28 mouse cellular contexts compared by ENCODE assay signal in genomic region chr12:108050996-108051395, GRCm38 (mm10). TPM values are rescaled to one million over a fixed set of nuclear protein-coding genes. Genes with fewer than 3 reads are reported as not detected.
A peak's percentile ranks its signal among the peaks of the same experiment; 100 is the strongest.
DNase-seq lines count a peak whose midpoint lies in the region; ATAC-seq and TF ChIP-seq lines count a peak whose summit lies in the region.
"Had no signal": no experiment of that assay in that cellular context is flagged by ENCODE, and none has a peak within 500 bp of the region (broad histone marks: within the 10 kb centered on the region; RNA-seq: fewer than 3 reads in every experiment).

No protein-coding gene starts in this region.

- 42% methylated on average over 7 of the region's 7 CpGs for WGBS in stomach, embryonic 14.5 days
- 38% methylated on average over 7 of the region's 7 CpGs for WGBS in stomach, postnatal 0 days
- WGBS in embryonic facial prominence, embryonic 11.5 days = 46% methylated on average over 7 of the region's 7 CpGs

- H3K36me3 ChIP-seq in stomach, embryonic 14.5 days (ENCODE audit: control insufficient read depth, insufficient read depth, low read length) = no peaks in the 10 kb centered on the region
- no peaks in the 10 kb centered on the region for H3K36me3 ChIP-seq in stomach, postnatal 0 days (ENCODE audit: control insufficient read depth, insufficient read depth, low read length)
- no peaks in the 10 kb centered on the region for H3K36me3 ChIP-seq in embryonic facial prominence, embryonic 11.5 days (replicated peaks; ENCODE audit: control insufficient read depth, insufficient read depth, low read depth, low read length)
- H3K36me3 ChIP-seq: embryonic facial prominence, embryonic 15.5 days; heart, embryonic 10.5 days; hindbrain, embryonic 15.5 days; limb, embryonic 13.5 days; liver, embryonic 12.5 days; midbrain, embryonic 15.5 days; neural tube, embryonic 13.5 days had no signal

- no peaks in the 10 kb centered on the region for H3K27me3 ChIP-seq in stomach, embryonic 14.5 days (ENCODE audit: control insufficient read depth, insufficient read depth, low read length)
- no peaks in the 10 kb centered on the region for H3K27me3 ChIP-seq in stomach, postnatal 0 days (ENCODE audit: control insufficient read depth, insufficient read depth, low read length)
- no peaks in the 10 kb centered on the region for H3K27me3 ChIP-seq in embryonic facial prominence, embryonic 11.5 days (ENCODE audit: control insufficient read depth, insufficient read depth, low read length)
- H3K27me3 ChIP-seq: embryonic facial prominence, embryonic 15.5 days; hindbrain, embryonic 15.5 days; limb, embryonic 13.5 days; liver, embryonic 12.5 days; midbrain, embryonic 15.5 days; neural tube, embryonic 13.5 days had no signal

- no peak overlapping the region for H3K9ac ChIP-seq in stomach, embryonic 14.5 days (replicated peaks; ENCODE audit: low read depth, low read length)
- H3K9ac ChIP-seq in stomach, postnatal 0 days (ENCODE audit: low read length) = no peak overlapping the region
- no peak overlapping the region for H3K9ac ChIP-seq in embryonic facial prominence, embryonic 11.5 days (replicated peaks; ENCODE audit: low read length)
- H3K9ac ChIP-seq: embryonic facial prominence, embryonic 15.5 days; forebrain, postnatal 0 days; hindbrain, embryonic 15.5 days; limb, embryonic 13.5 days; liver, embryonic 12.5 days; midbrain, embryonic 15.5 days; neural tube, embryonic 13.5 days had no signal

- TF ChIP-seq EP300 in stomach, postnatal 0 days (optimal IDR thresholded peaks at IDR 0.05) = no peak

- no peak overlapping the region for H3K27ac ChIP-seq in stomach, embryonic 14.5 days (ENCODE audit: low read length)
- no peak overlapping the region for H3K27ac ChIP-seq in stomach, postnatal 0 days (replicated peaks)
- no peak overlapping the region for H3K27ac ChIP-seq in embryonic facial prominence, embryonic 11.5 days (replicated peaks; ENCODE audit: low read depth, low read length)
- H3K27ac ChIP-seq: embryonic facial prominence, embryonic 15.5 days; hindbrain, embryonic 15.5 days; kidney, postnatal 0 days; limb, embryonic 13.5 days; liver, embryonic 12.5 days; midbrain, embryonic 15.5 days; neural tube, embryonic 13.5 days had no signal

- no peak for DNase-seq in stomach, postnatal 0 days (ENCODE audit: low spot score)
- peak; percentile 64 for DNase-seq in embryonic facial prominence, embryonic 11.5 days (ENCODE audit: low spot score)
- peak; percentile 44 for DNase-seq in gonadal fat pad, adult 2 months (ENCODE audit: low read depth)
- peak; percentile 76 to 79 for DNase-seq in urinary bladder, postnatal 36 days (ENCODE audit: low spot score in 2 of 2)
- no peak for DNase-seq in left cerebral cortex, postnatal 4 days
- DNase-seq in layer of hippocampus, adult 8-10 months (ENCODE audit: low spot score in 2 of 2) = no peak
- DNase-seq: adrenal gland, postnatal 10 days; cerebellum, adult 8-10 months; cerebellum, postnatal 36 days; forebrain, postnatal 0 days; gastrocnemius, postnatal 36 days; kidney, adult 2 months; lung, postnatal 14 days; retina, postnatal 1 day had no signal

- intact Hi-C loops in left cerebral cortex, postnatal 4 days (cut with DNase I) = no loop called here

- H3K4me3 ChIP-seq in stomach, embryonic 14.5 days (ENCODE audit: low read depth, low read length) = no peak overlapping the region
- no peak overlapping the region for H3K4me3 ChIP-seq in stomach, postnatal 0 days (ENCODE audit: low read depth, low read length)
- H3K4me3 ChIP-seq in embryonic facial prominence, embryonic 11.5 days (ENCODE audit: low read depth, low read length) = no peak overlapping the region
- H3K4me3 ChIP-seq: embryonic facial prominence, embryonic 15.5 days; heart, embryonic 10.5 days; hindbrain, embryonic 15.5 days; limb, embryonic 13.5 days; liver, embryonic 12.5 days; megakaryocyte, embryonic 14.5 days; midbrain, embryonic 15.5 days; myocyte; neural tube, embryonic 13.5 days had no signal

- TF ChIP-seq CTCF in stomach, postnatal 0 days (IDR thresholded peaks at IDR 0.05; ENCODE audit: low read depth) = no peak

- H3K4me1 ChIP-seq in stomach, embryonic 14.5 days (ENCODE audit: control insufficient read depth, insufficient read depth, low read length) = no peaks in the 10 kb centered on the region
- H3K4me1 ChIP-seq in stomach, postnatal 0 days (replicated peaks; ENCODE audit: control insufficient read depth, insufficient read depth) = no peaks in the 10 kb centered on the region
- H3K4me1 ChIP-seq in embryonic facial prominence, embryonic 11.5 days (ENCODE audit: control insufficient read depth, insufficient read depth, low read length) = no peaks in the 10 kb centered on the region
- H3K4me1 ChIP-seq: hindbrain, embryonic 15.5 days; limb, embryonic 13.5 days; liver, embryonic 12.5 days; megakaryocyte, embryonic 14.5 days; midbrain, embryonic 15.5 days; neural tube, embryonic 13.5 days had no signal

- H3K4me2 ChIP-seq in stomach, embryonic 14.5 days (replicated peaks; ENCODE audit: low read depth, low read length) = no peak overlapping the region
- H3K4me2 ChIP-seq in stomach, postnatal 0 days (replicated peaks; ENCODE audit: low read depth) = no peak overlapping the region
- H3K4me2 ChIP-seq in embryonic facial prominence, embryonic 11.5 days (ENCODE audit: low read depth, low read length) = no peak overlapping the region
- H3K4me2 ChIP-seq: embryonic facial prominence, embryonic 15.5 days; hindbrain, embryonic 15.5 days; limb, embryonic 13.5 days; liver, embryonic 12.5 days; midbrain, embryonic 15.5 days; neural tube, embryonic 13.5 days had no signal

- 0 out of 2 replicates have a peak, but pooled peaks have one; percentile 44 for ATAC-seq in stomach, embryonic 14.5 days (ENCODE audit: insufficient number of reproducible peaks, insufficient read depth, low FRiP score, low read depth)
- ATAC-seq in stomach, postnatal 0 days (ENCODE audit: low FRiP score, low TSS enrichment) = no peak
- ATAC-seq in embryonic facial prominence, embryonic 11.5 days (replicated peaks; ENCODE audit: insufficient number of reproducible peaks, low FRiP score, low TSS enrichment, low read depth) = no peak
- ATAC-seq: activated CD4-positive, CD25-positive, alpha-beta regulatory T cell, adult 4 months; forebrain, postnatal 0 days; liver, embryonic 12.5 days; midbrain, embryonic 15.5 days had no signal

- H3K9me3 ChIP-seq in stomach, embryonic 14.5 days (ENCODE audit: control insufficient read depth, low read depth, low read length) = no peaks in the 10 kb centered on the region
- H3K9me3 ChIP-seq in stomach, postnatal 0 days (ENCODE audit: control insufficient read depth, low read length) = no peaks in the 10 kb centered on the region
- no peaks in the 10 kb centered on the region for H3K9me3 ChIP-seq in embryonic facial prominence, embryonic 11.5 days (replicated peaks; ENCODE audit: control insufficient read depth, low read length)
- H3K9me3 ChIP-seq: embryonic facial prominence, embryonic 15.5 days; heart, embryonic 10.5 days; hindbrain, embryonic 15.5 days; limb, embryonic 13.5 days; liver, embryonic 12.5 days; midbrain, embryonic 15.5 days; neural tube, embryonic 13.5 days had no signal

RNA-seq across cellular contexts. Expression of gene Bcl11b, which starts 47.6 kb away (rescaled TPM):
- polyA plus RNA-seq in stomach, embryonic 14.5 days (2014; fragmentation: Nextera tagmentation; extraction: Ambion mirVana) = 6.0 and 6.8 TPM in 2 replicates
- 4.6 TPM in 2 replicates for polyA plus RNA-seq in stomach, postnatal 0 days (2015; fragmentation: Nextera tagmentation; extraction: Ambion mirVana)
- polyA plus RNA-seq in embryonic facial prominence, embryonic 11.5 days (2014; fragmentation: Nextera tagmentation; extraction: Ambion mirVana) = 14.8 and 15.5 TPM in 2 replicates
- polyA plus RNA-seq in gonadal fat pad, adult 2 months (2012; rRNA removed) = 0.70 and 1.0 TPM in 2 replicates
- total RNA-seq in left cerebral cortex, postnatal 4 days (2021) = 100 to 1,000 TPM; 125 to 127 TPM
- 100 to 1,000 TPM; 110 to 122 (median 115) TPM for total RNA-seq in layer of hippocampus, adult 8-10 months (2022)
- total RNA-seq: MEL had no signal
- polyA plus RNA-seq: C2C12, myocyte had no signal

Comparison
In these comparisons a context has a peak if more than half of its experiments do, and no peak if none do; other contexts are left out.
1. DNase-seq: peak in embryonic facial prominence, embryonic 11.5 days (single experiment), gonadal fat pad, adult 2 months (single experiment) and urinary bladder, postnatal 36 days (2 of 2); none in stomach, postnatal 0 days (single experiment), left cerebral cortex, postnatal 4 days (single experiment) and layer of hippocampus, adult 8-10 months (0 of 2).